Mouse (Mus musculus) CD4-positive, CD25-positive, alpha-beta regulatory T cell, adult 4 months (primary cell): ENCODE results near the gene Sgtb. TPM values are rescaled to one million over a fixed set of nuclear protein-coding genes. Genes with fewer than 3 reads are reported as not detected.

Source experiments
- ATAC-seq: one replicate; pipeline ENCODE4 v1.8.0; 2017
- polyA plus RNA-seq, 2 experiments: library from polyadenylated mRNA; unstranded; fragments of 100-300 nt; shearing (Covaris generic); gene quantifications; one replicate each; pipeline ENCODE4 v1.2.1; 2017

Gene Sgtb
- polyA plus RNA-seq, 2 experiments from 2014 or later, result 0.17 to 0.71 TPM

GRCm38 (mm10) chr13:104179176-104179888 is 69.8 kb downstream of the Sgtb start:
- no peak for ATAC-seq

- ATAC-seq, result no peak
Observed at GRCm38 (mm10) chr13:104187357-104187756, 77.8 kb downstream of the Sgtb start.

Other genes starting within 250 kb of the Sgtb start
- 10 to 100 TPM; 31.4 to 43.7 TPM for gene Erbin, start 189.2 kb upstream of the Sgtb start, polyA plus RNA-seq
- 10 to 100 TPM in 1 of 2 experiments, 1 to 10 TPM in 1; 8.4 to 10.9 TPM for gene Nln, start 127 bp upstream of the Sgtb start, polyA plus RNA-seq
- gene Trappc13, start 68.7 kb downstream of the Sgtb start, polyA plus RNA-seq, result 10 to 100 TPM; 42.1 to 48.5 TPM
- gene Trim23, start 69.1 kb downstream of the Sgtb start, polyA plus RNA-seq, result 10 to 100 TPM; 19.4 to 25.5 TPM
- gene Cenpk, start 118.9 kb downstream of the Sgtb start, polyA plus RNA-seq, result 1 to 10 TPM; 2.6 to 5.6 TPM
- gene Ppwd1, start 119.1 kb downstream of the Sgtb start, polyA plus RNA-seq, result 10 to 100 TPM; 14.9 to 15.6 TPM
- 10 to 100 TPM; 24.2 to 26.5 TPM for gene Adamts6, start 178.1 kb downstream of the Sgtb start, polyA plus RNA-seq